Mouse (Mus musculus) heart, embryonic 14.5 days (tissue): ENCODE measurements at regions not wholly inside any gene's neighbourhood (a gene's known extent, or its start where the extent isn't known, plus 50 kb on each side); places are given as distances from the start of the nearest gene placed in this dataset.

Experiments used
- ATAC-seq: fragments of 200-750 bp; cut with Nextera tagmentation; 2 replicates; pipeline ENCODE4 v1.8.0; 2017; ENCODE audit warnings: low read depth, moderate TSS enrichment; ENCODE audit not compliant: insufficient number of reproducible peaks, insufficient read depth, low FRiP score
- H3K27ac ChIP-seq, 2 experiments: fragments of 200-500 bp in 1 of 2; fragments of 300-500 bp in 1 of 2; sonication (generic) in 1 of 2; replicated peaks in 1 of 2; 2 replicates each; pipeline ENCODE4 v1.5.1; 2012 to 2014; ENCODE audit warnings: low read depth in 2 of 2, low read length in 2 of 2, control low read depth in 1 of 2, mild to moderate bottlenecking in 1 of 2, mixed read lengths in 1 of 2; ENCODE audit not compliant: control insufficient read depth in 1 of 2, insufficient read depth in 1 of 2
- H3K27me3 ChIP-seq: fragments of 300-500 bp; sonication (generic); 2 replicates; pipeline ENCODE4 v1.6.1; 2014; ENCODE audit warnings: mild to moderate bottlenecking, low read length, control low read depth; ENCODE audit not compliant: control insufficient read depth, insufficient read depth
- H3K36me3 ChIP-seq: fragments of 300-500 bp; sonication (generic); 2 replicates; pipeline ENCODE4 v1.6.1; 2014; ENCODE audit warnings: mild to moderate bottlenecking, control low read depth, low read length, mixed read lengths; ENCODE audit not compliant: control insufficient read depth, insufficient read depth
- H3K4me1 ChIP-seq, 2 experiments: fragments of 200-500 bp in 1 of 2; fragments of 300-500 bp in 1 of 2; sonication (generic) in 1 of 2; 2 replicates each; pipeline ENCODE4 v1.6.1; 2012 to 2014; ENCODE audit warnings: low read length in 2 of 2, control low read depth in 1 of 2, mixed read lengths in 1 of 2; ENCODE audit not compliant: control insufficient read depth in 2 of 2, insufficient read depth in 2 of 2
- H3K4me2 ChIP-seq: fragments of 300-500 bp; sonication (generic); 2 replicates; pipeline ENCODE4 v1.6.1; 2014; ENCODE audit warnings: mild to moderate bottlenecking, low read length
- H3K4me3 ChIP-seq, 2 experiments: fragments of 200-500 bp in 1 of 2; fragments of 300-500 bp in 1 of 2; sonication (generic) in 1 of 2; 2 replicates each; pipeline ENCODE4 v1.5.1; 2012 to 2014; ENCODE audit warnings: low read length in 2 of 2, mild to moderate bottlenecking in 2 of 2, control low read depth in 1 of 2, low read depth in 1 of 2, moderate library complexity in 1 of 2; ENCODE audit not compliant: control insufficient read depth in 1 of 2, insufficient read depth in 1 of 2
- H3K9ac ChIP-seq: fragments of 300-500 bp; sonication (generic); 2 replicates; pipeline ENCODE4 v1.6.1; 2014; ENCODE audit warnings: mild to moderate bottlenecking, low read length
- H3K9me3 ChIP-seq: fragments of 300-500 bp; sonication (generic); 2 replicates; pipeline ENCODE4 v1.6.1; 2016; ENCODE audit warnings: low read length, control low read depth; ENCODE audit not compliant: control insufficient read depth
- WGBS: fragments of 180-500 bp; shearing (Covaris S2); extraction: QIAGEN DNeasy Blood & Tissue Kit; methylation state at CpG from one replicate; pipeline ENCODE4 v1.1.7; 2014; 5-methylcytosine and 5-hydroxymethylcytosine counted together

DNA sequence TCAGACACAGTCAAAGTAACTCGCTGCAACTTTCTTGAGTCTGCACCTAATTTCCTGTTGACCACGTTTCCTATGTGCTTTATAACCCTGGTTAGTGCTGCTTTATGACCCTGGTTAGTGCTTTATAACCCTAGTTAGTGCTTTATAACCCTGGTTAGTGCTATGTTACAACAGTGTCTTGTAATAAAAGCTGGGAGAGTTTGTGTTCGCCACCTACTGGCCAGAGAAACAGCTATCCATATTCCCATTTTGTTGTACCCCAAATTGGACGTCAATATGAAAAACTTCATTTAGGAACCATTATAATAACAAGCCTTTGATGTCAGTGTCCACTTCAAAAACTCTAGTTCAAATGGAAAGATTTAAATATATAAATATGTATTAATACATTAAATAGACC lies 492.6 kb downstream of the Tmem114 start:
- Histone ChIP-seq H3K4me2 (no peak overlapping the region), H3K9ac (no peak overlapping the region), H3K4me3 (no peak overlapping the region), H3K36me3 (no peaks in the 10 kb centered on the region), H3K27ac (no peak overlapping the region), H3K4me1 (peaks cover 4 to 12% of the 10 kb centered on the region in 2 experiments; a peak in 1 of 4 replicates), H3K27me3 (0 out of 2 replicates have a peak, but pooled peaks cover 3% of the 10 kb centered on the region), H3K9me3 (no peaks in the 10 kb centered on the region)
- no peak for ATAC-seq
- 51% methylated on average over 4 of the region's 4 CpGs for WGBS

DNA sequence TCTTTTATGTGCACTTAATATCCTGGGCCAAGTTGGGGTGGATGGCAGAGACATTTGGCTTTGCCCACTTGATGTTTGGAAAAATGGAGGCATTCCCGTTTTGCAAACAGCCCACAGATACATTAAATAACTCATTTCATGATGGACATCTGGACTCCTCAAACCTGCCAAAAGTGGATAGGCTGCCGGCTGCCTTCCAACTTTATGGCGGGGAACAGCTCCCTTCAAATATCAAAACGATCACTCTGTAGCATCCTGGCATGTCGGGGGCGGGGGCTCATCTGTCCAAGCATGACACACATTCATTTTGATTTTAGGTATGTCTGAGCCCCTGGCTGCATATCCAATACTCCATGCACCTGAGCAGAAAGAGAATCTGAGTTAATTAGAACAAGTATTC lies 493.3 kb downstream of the Tmem114 start:
- no peak for ATAC-seq
- no peaks in the 10 kb centered on the region for H3K36me3 ChIP-seq
- peaks cover 4 to 12% of the 10 kb centered on the region in 2 experiments; a peak in 1 of 4 replicates for H3K4me1 ChIP-seq
- H3K4me3 ChIP-seq, result no peak overlapping the region
- WGBS, result 83% methylated on average over 6 of the region's 6 CpGs
- H3K4me2 ChIP-seq, result no peak overlapping the region
- H3K9ac ChIP-seq, result no peak overlapping the region
- H3K27me3 ChIP-seq, result 0 out of 2 replicates have a peak, but pooled peaks cover 3% of the 10 kb centered on the region
- H3K27ac ChIP-seq, result no peak overlapping the region
- no peaks in the 10 kb centered on the region for H3K9me3 ChIP-seq

DNA sequence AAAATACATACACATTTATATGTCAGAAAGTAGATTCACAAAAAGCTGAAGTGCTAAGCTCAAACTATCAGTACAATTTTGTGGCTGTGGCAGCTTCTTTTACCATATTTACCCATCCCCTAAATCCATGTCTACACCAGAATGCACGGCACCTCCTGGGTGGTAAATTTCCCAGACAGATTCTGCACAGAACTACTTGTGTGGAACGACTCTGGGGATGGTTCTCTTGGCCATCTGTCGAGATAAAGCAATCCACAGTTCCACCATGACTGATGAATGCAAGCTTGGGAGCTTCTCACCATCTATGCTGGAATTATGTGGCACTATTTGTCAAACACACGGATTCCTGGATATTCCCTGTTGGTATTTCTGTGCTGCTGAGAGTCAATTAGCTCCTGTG lies 495.8 kb downstream of the Tmem114 start:
- no peak overlapping the region for H3K9ac ChIP-seq
- H3K4me2 ChIP-seq, result no peak overlapping the region
- H3K4me1 ChIP-seq, result peaks cover 4 to 12% of the 10 kb centered on the region in 2 experiments; a peak in 1 of 4 replicates
- H3K9me3 ChIP-seq, result no peaks in the 10 kb centered on the region
- H3K36me3 ChIP-seq, result no peaks in the 10 kb centered on the region
- ATAC-seq, result no peak
- 67% methylated on average over 4 of the region's 4 CpGs for WGBS
- no peaks in the 10 kb centered on the region for H3K27me3 ChIP-seq
- no peak overlapping the region for H3K27ac ChIP-seq
- H3K4me3 ChIP-seq, result no peak overlapping the region

DNA sequence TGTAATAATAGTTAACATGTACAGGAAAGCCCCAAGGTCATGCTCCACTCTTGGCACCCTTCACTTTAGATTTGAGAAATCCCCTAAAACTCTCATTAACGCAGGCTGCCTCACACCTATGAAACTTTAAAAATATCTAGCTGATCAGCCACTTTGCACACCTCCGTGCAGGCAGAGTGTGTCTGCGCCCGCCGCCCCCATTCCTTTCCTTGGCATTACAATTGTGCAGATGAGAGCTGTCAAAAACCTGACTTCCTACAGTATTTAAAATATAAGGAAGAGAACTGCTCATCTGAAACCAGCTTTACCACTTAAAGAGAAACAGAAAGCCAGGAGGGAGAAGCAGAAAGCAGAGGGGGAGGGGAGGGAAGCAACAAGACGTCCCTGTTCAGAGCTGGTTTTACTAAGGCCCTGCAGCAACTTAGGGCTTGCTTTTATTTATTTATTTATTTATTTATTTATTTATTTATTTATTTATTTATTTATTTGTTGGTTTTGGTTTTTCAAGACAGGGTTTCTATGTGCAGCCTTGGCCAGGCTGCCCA lies 496.5 kb downstream of the Tmem114 start:
- Histone ChIP-seq H3K9ac (no peak overlapping the region), H3K27me3 (no peaks in the 10 kb centered on the region), H3K4me1 (peaks cover 4 to 12% of the 10 kb centered on the region in 2 experiments; a peak in 1 of 4 replicates), H3K4me3 (no peak overlapping the region), H3K27ac (no peak overlapping the region), H3K9me3 (no peaks in the 10 kb centered on the region), H3K36me3 (no peaks in the 10 kb centered on the region), H3K4me2 (peak overlapping the region; percentile 31; the same call in 1 of the 2 replicates)
- 73% methylated on average over 6 of the region's 6 CpGs for WGBS
- ATAC-seq, result no peak

DNA sequence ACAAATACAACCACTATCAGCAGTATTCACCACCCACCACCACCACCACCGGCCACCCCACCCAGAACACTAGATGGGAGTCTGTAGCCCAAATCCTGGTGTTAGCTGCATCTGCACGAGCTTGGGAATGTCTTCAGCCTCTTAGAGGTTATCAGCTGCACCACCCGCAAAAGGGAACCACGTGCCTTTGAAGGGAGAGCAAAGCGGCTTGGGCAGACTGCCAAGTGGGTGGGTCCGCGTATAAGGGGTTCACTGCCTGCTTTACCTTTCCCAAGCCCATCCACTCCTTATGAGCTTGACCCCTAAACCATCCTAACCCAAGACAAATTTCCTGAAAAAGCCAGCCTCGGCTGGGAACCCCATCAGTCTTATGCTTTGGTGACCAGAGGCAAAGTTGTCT lies 497.2 kb downstream of the Tmem114 start:
- Histone ChIP-seq H3K4me3 (no peak overlapping the region), H3K4me1 (peaks cover 4 to 12% of the 10 kb centered on the region in 2 experiments; a peak in 1 of 4 replicates), H3K27ac (no peak overlapping the region), H3K27me3 (no peaks in the 10 kb centered on the region), H3K4me2 (peak overlapping the region; percentile 31), H3K9me3 (no peaks in the 10 kb centered on the region), H3K36me3 (no peaks in the 10 kb centered on the region), H3K9ac (no peak overlapping the region)
- no peak for ATAC-seq
- WGBS, result 27% methylated on average over 8 of the region's 8 CpGs

DNA sequence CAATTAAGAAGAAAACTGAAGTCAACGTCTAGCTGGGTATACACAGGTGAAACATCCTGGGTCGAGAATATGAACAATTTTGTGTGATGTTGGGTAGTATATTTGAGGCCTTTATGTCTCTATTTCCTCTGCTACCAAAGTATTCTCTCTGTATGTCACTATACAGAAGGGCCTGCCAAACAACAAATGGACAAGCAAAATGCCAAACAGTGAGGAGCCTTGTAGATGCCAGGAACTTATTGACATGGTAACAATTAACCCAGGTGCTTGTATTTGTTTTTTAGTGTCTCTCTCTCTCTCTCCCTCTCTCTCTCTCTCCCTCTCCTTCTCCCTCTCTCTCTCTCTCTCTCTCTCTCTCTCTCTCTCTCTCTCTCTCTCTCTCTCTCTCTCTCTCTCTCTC lies 529.1 kb downstream of the Tmem114 start:
- H3K27ac ChIP-seq, result no peak overlapping the region
- H3K9ac ChIP-seq, result no peak overlapping the region
- H3K4me1 ChIP-seq, result no peaks in the 10 kb centered on the region
- WGBS, result 53% methylated on average over 2 of the region's 2 CpGs
- no peaks in the 10 kb centered on the region for H3K36me3 ChIP-seq
- no peak overlapping the region for H3K4me2 ChIP-seq
- no peak overlapping the region for H3K4me3 ChIP-seq
- H3K9me3 ChIP-seq, result no peaks in the 10 kb centered on the region
- ATAC-seq, result no peak
- H3K27me3 ChIP-seq, result no peaks in the 10 kb centered on the region

DNA sequence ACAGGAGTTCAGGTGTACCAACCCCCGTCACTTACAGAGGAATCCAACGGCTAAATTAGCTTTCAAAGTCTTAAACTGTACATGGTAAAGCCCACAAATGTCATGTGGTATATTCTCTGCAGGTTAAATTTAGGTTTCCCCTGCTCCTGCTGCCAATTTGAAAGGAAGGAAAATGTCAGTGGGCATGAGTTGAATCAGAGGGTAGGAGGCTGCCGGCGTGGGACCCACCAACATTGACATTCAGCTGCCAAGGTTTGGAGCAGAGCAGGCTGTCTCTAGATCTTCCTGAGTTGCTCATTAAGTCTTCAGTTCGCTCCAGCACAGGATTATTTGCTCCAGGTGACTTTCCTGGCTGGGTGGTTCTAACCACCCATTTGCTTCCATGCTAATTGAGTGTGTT lies 532.1 kb downstream of the Tmem114 start:
- Histone ChIP-seq H3K27ac (no peak overlapping the region), H3K4me1 (no peaks in the 10 kb centered on the region), H3K27me3 (no peaks in the 10 kb centered on the region), H3K9ac (no peak overlapping the region), H3K9me3 (no peaks in the 10 kb centered on the region), H3K4me3 (no peak overlapping the region), H3K4me2 (no peak overlapping the region), H3K36me3 (no peaks in the 10 kb centered on the region)
- 67% methylated on average over 5 of the region's 5 CpGs for WGBS
- ATAC-seq, result no peak

DNA sequence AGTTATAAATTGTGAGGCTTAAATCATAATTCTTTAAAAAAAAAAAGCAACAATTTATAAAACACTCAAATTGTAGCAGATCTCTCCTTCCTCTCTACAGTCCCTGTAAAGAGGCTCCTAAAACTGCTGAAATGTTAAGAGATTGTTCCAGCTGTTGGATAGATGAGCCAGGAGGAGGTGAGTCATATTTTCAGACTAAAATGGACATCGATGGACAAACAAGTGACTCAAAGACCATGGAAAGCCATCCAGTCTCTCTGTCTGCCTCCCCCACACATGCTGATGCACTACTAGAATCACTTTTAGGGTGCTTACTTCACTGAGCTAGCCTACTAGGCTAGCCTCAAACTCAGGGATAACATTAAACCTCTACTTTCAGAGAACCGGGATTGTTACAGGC lies 561.5 kb downstream of the Tmem114 start:
- Histone ChIP-seq H3K9ac (no peak overlapping the region), H3K4me2 (no peak overlapping the region), H3K36me3 (no peaks in the 10 kb centered on the region), H3K9me3 (no peaks in the 10 kb centered on the region), H3K4me3 (no peak overlapping the region), H3K4me1 (no peaks in the 10 kb centered on the region), H3K27ac (no peak overlapping the region), H3K27me3 (no peaks in the 10 kb centered on the region)
- WGBS, result 80% methylated on average over 2 of the region's 2 CpGs
- ATAC-seq, result no peak
